Mouse (Mus musculus) ovary, adult 18-20 months (tissue): Measurements from ENCODE around the gene Fryl.
A peak's percentile ranks its signal among the peaks of the same experiment; 100 is the strongest.

Source experiments
- DNase-seq: peaks from one replicate; pipeline ENCODE4 v3.0.0; 2022; ENCODE audit warnings: low spot score, mixed read lengths

Gene Fryl

DNA sequence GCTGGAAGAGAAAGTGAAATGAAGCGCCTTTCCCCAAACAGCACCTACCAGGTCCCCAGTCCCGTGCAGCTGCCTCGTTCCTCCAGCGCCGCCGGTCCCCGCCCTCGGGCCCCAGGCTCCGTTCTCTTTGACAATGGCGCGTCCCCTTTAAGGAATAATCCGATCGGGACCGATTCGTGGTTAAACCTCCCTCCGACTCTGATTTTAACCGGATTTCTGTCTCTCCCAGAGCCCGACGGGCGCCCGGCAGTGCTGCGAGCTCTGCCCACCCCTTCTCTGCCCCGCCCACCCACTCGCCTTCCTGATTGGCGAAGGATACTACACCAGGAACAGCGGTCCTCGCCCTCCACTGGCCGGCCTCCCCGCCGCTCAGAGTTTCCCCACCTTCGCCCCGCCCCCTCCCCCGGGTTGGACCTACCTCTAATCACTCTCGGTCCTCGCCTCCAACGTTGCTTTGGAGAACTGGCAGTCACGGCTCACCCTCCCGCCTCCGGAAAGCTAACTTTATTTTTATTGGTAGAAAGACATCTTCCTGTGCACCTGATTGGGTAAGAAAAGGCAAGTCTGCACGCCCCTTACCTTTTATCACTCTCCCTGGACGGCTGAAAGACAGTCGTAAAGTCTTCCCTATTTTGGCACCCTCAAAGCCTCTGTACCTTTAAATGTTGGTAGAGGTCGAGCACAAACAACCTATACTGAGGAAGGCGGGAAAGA lies at the start of gene Fryl:
TSS of gene Fryl (minus strand) at position 268 of the 714 bp plus-strand sequence.
- DNase-seq = peak; percentile 94

DNA sequence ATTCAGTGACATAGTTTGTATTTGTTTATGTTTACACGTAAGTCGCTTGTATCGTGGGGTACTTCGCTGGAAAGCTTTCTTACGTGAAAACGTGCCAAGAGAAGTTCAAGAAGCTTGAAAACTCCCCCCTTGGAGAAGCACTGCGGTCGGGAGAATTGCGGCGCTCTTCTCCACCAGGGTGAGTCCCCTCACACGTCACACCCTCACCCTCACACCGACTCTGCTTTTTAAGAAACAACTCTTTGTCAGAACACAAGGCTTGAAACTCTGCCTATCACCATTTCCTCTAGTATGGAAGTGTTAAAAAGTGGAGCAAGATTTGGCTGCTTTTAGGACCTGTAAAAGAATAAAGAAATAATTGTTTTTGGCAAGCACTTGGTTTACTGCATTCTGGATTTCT lies 48.1 kb upstream of the Fryl start:
- DNase-seq = no peak

DNA sequence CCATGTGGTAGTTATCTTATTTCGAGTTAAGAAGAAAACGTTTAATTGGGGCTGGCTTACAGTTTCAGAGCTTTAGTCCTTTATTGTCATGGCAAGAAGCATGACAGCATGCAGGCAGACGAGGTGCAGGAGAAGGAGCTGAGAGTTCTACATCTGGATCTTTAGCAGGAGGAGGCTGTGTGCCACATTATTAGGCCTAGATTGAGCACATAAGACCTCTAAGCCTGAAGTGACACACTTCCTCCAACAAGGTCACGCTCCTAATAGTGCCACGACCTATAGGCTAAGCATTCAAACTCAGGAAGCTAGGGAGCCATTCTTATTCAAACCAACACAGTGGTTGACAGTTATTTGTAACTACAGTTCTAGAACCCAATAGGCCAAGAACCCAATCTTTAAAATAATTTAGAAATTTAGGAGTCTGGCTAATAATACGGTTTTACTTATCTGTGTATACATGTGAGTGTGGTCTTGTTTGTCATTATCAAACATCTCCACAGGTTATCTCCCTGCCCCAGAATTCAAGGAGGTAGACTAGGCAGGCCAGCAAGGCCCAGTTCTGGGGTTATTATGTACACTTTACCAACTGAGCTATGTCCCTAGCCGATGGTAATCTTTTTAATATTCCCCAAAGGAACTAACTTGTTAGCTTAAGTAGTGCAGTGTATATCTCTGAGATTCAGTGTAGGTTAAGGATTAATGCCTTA lies 45.3 kb upstream of the Fryl start:
- DNase-seq = no peak

- DNase-seq = no peak
These were observed 39.5 kb upstream of the Fryl start for GRCm38 (mm10) chr5:73295916-73296315.

DNA sequence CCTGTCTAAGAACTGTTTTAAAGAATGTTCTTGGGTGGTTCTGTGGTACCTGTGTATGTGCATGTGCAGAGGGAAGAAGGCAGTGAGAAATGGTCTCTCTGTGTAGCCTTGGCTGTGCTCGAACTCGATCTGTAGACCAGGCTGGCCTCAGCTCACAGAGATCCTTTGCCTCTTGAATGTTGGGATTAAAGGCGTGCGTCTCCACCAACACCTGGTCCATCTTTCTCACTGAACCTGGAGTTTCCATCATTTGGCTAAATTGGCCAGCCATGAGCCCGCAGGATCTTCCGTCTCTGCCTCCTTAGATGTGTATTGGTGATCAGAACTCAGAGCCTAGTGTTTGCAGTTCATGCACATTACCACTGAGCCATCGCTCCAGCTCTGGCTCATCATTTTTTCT lies 38.6 kb upstream of the Fryl start:
- DNase-seq = no peak

DNA sequence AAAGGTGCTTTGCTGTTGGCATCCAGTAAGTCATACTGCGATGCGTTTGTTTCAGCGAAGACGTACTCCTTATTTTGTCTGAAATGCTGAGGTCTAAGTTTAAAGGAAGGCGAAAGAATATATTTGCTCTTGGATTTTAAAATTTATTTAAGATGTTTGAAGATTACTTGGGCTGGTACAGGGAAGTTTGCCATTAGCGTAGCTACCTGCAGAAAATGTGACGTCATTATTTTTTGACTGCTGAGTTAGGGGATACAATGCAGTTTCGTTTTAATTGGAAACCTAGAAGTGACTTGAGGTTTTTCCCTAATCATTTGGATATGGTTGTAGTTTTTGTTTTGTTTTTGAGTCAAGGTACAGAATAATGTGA lies 37.0 kb upstream of the Fryl start:
- DNase-seq = no peak

- DNase-seq = peak; percentile 93
These were observed 36.4 kb upstream of the Fryl start, which contains the start of gene Ociad1 for GRCm38 (mm10) chr5:73292502-73293457. Ociad1 (plus strand) TSS chr5:73292784.

DNA sequence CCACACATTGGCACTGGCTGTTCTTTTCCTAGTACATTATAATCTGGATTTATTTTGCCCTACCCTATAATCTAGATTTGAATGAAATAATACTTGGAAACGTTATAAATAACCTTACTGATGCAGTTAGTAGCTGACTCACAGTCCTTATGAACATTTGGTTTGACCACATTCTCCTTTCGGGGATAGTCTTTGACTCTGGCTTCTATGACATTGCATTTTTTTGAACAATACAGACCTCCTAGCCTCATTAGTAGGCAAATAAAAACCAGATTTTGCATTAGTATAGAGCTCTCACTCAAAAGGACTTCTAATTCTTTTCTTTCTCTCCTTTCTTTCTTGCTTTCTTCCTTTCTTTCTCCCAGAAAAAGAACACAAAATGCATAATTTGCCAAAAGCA lies 33.5 kb upstream of the Fryl start:
- DNase-seq = no peak

DNA sequence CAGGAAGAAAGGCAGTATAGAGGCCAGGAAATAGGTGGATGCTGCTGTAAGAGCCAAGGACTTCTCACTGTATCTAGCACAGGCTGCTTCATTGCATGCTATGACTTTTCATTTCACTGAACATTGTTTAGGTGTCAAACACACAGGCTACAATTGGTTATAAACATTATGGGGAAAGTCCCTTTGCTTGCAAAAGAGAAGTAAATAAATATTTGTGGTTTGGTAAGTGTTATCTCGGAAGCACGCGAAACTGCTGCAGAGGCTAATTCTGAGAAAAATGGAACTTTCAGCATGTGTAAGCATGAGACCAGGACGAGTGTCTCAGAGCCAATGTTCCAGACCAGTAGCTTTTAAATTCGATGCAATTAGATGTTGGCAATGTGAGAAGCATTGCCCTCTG lies 30.2 kb upstream of the Fryl start:
- no peak for DNase-seq

DNA sequence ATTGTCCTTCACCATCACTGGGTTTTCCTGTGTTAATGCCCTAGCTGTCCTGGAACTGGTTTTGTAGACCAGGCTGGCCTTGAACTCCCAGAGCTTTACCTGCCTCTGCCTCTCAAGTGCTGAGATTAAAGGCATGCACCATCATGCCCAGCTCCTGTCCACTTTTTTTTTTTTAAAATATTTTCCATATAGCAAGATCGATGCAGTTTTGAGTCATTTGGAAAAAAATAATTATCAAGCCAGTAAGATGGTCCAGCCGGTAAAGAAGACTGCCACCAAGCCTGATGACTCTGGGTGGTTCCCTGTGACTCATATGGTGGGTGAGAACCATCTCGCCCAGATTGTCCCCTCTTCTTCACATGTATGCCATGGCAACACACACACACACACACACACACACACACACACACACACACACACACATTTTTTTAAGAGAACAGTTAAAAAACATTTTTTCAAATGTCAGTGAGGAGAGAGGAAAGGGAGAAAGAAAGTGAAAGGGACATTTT lies 29.1 kb upstream of the Fryl start:
- DNase-seq = no peak

GRCm38 (mm10) chr5:73284046-73284445 lies 27.6 kb upstream of the Fryl start:
- no peak for DNase-seq

DNA sequence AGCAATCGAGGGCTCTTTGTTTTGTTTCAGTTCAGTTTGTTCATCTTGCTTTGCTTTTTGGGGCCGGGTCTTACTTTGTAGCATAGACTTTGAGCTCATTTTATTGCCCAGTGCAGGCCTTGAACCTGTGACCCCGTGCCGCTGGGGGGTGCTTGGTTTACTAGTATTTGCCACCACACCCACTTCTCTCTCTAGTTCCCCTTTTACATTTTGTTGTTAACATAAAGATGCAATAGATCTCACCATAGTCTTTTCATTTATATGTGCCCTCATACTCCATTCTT lies 24.1 kb upstream of the Fryl start:
- no peak for DNase-seq

GRCm38 (mm10) chr5:73279732-73280566 lies 23.5 kb upstream of the Fryl start:
- no peak for DNase-seq

DNA sequence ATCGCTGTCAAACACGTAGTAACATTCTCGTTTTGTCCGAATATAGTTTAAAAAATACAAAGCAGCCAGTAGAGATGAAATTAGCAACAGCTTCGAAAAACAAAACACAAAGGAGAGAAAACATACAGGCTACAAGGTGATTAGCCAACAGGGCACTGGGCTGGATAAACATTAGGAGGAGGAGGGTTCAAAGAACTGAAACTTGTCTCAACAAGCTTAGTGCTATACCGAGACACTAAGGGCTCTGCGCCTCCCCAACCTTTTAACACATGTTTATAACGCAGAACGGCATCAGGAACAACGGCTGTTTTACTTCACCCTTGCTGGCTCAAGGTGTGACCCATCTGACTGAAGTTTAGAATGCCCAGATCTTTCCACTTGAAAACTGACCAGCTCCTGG lies 22.8 kb upstream of the Fryl start:
- no peak for DNase-seq

DNA sequence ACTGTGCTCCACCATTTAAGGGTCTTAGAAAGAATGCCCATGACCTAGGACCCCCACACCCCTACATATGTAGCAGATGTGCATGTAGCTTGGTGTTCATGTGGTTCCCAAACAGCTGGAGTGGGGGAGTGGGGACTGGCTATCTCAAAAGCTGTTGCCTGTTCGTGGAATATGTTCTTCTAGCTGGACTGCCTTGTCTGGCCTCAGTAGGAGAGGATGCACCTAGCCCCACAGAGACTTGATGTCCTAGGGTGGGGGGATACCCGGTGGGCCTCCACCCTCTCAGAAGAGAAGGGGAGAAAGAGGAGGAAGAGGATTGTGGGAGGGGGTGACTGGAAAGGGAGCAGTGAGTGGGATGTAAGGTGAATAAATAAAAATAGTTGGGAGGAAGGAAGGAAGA lies 18.5 kb upstream of the Fryl start:
- no peak for DNase-seq

DNA sequence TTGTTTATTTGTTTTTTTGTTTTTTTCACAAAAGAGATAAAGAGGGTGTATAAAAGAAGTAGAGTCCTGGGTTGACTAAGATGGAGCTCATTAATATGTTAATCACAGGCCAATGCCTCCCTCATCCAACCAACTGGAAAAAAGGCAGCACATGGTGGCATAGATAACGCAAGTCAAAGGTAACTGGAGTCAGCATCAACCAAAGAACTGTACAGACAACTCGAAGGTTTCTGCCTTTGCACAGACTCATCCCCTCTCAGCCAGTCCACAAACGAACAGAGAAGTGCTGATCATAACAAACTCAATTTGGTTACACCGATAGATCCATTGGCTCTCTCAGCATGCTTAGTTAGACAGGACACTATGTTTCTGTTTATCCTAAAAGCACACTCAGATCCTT lies 16.8 kb upstream of the Fryl start:
- DNase-seq = no peak

GRCm38 (mm10) chr5:73270612-73271011 lies 14.2 kb upstream of the Fryl start:
- no peak for DNase-seq

DNA sequence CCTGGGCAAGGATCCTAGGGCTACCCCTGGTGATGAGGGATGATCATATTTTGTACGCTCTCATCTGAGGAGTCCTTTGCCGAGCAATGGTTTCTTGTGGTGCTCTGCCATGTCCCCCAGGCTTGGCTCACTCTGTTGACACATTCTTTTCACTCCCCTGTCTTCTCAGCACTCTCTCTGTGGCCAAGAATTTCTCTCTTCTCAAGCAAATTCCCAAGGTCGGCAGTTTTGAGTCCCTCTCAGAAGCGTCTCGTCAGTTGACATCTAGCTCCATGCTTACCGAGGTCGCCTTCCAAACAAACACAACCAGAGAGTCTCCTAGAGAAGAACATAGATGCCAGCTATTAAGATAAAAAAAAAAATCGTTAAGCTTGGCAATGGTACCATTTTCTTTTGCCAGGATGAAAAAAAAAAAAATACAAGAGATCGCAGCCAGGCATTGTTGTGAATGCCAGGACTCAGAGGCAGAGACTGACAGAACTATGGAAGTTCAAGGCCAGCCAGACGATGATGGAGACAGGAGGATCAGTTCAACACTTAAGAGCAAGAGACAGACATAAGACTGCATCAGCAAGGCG lies 12.3 kb upstream of the Fryl start:
- peak; percentile 21 for DNase-seq

DNA sequence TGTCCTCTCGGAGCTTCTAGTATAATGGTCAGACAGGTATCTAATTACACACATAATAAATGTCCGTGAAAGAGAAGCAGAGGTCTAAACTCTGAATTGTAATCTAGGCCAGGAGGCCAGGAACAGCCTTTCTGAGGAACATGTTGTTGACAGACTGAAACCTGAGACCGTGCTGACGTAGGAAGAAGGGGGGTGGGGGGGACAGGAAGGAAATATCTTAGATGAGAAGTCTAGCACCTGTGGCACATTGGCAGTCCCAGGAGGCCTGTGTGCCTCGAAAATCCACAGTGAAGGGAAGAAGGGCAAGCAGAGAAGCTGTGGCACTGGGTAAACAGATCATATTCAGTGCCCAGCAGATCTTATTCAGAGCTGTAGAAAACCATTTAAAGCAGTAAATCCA lies 9.0 kb upstream of the Fryl start:
- no peak for DNase-seq

- DNase-seq = no peak
These were observed 7.7 kb upstream of the Fryl start for GRCm38 (mm10) chr5:73264122-73264521.

DNA sequence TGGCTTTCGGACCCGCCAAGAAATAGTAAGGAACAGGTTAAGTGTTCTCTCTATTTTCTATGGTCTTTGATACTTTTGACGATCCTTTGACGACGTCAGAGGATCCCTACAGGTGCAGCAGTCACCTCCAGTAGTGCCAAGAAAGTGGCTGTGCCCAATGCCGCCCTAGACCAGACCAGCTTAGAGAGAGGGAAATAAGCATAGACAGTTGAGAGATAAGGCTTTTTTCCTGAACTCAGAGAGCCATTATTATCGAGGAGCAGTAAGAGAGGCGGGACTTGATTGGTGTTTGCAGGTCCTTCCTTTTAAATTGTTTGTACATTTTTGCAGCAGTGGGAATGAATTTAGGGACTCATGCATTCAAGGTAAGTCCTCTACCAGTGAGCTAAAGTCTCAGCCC lies 1.3 kb upstream of the Fryl start:
- no peak for DNase-seq
